10 mouse cellular contexts compared by ENCODE assay signal in genomic region chr9:64792379-64793274, GRCm38 (mm10). TPM values are rescaled to one million over a fixed set of nuclear protein-coding genes. Genes with fewer than 3 reads are reported as not detected.
DNase-seq lines count a peak whose midpoint lies in the region; ATAC-seq and TF ChIP-seq lines count a peak whose summit lies in the region.
"Had no signal": no experiment of that assay in that cellular context is flagged by ENCODE, and none has a peak within 500 bp of the region (broad histone marks: within the 10 kb centered on the region; RNA-seq: fewer than 3 reads in every experiment).

No protein-coding gene starts in this region.

- no peaks in the 10 kb centered on the region for H3K27me3 ChIP-seq in lung, embryonic 14.5 days (ENCODE audit: insufficient read depth, low read length)
- no peaks in the 10 kb centered on the region for H3K27me3 ChIP-seq in erythroblast, embryonic 14.5 days (ENCODE audit: control insufficient read depth)
- no peaks in the 10 kb centered on the region for H3K27me3 ChIP-seq in hindbrain, embryonic 10.5 days (ENCODE audit: insufficient read depth, poor library complexity, severe bottlenecking)
- H3K27me3 ChIP-seq in hindbrain, postnatal 0 days (ENCODE audit: insufficient read depth, low read length), result no peaks in the 10 kb centered on the region
- H3K27me3 ChIP-seq: limb, embryonic 13.5 days had no signal

- no peak for TF ChIP-seq CTCF in lung, embryonic 14.5 days (IDR thresholded peaks at IDR 0.05; ENCODE audit: low read depth)
- no peak for TF ChIP-seq CTCF in hindbrain, postnatal 0 days (IDR thresholded peaks at IDR 0.05; ENCODE audit: low read depth)

- H3K9ac ChIP-seq in lung, embryonic 14.5 days, result no peak overlapping the region
- H3K9ac ChIP-seq in hindbrain, postnatal 0 days (replicated peaks; ENCODE audit: low read length), result no peak overlapping the region
- H3K9ac ChIP-seq: forebrain, postnatal 0 days; limb, embryonic 13.5 days had no signal

- H3K4me3 ChIP-seq in lung, embryonic 14.5 days (ENCODE audit: low read depth, low read length), result no peak overlapping the region
- H3K4me3 ChIP-seq in erythroblast, embryonic 14.5 days (replicated peaks), result peak overlapping the region; percentile 38
- H3K4me3 ChIP-seq in hindbrain, embryonic 10.5 days, result no peak overlapping the region
- no peak overlapping the region for H3K4me3 ChIP-seq in hindbrain, postnatal 0 days (ENCODE audit: low read length)
- H3K4me3 ChIP-seq: limb, embryonic 13.5 days had no signal

- no peaks in the 10 kb centered on the region for H3K36me3 ChIP-seq in lung, embryonic 14.5 days (ENCODE audit: insufficient read depth)
- no peaks in the 10 kb centered on the region for H3K36me3 ChIP-seq in erythroblast, embryonic 14.5 days (ENCODE audit: control insufficient read depth)
- no peaks in the 10 kb centered on the region for H3K36me3 ChIP-seq in hindbrain, embryonic 10.5 days
- no peaks in the 10 kb centered on the region for H3K36me3 ChIP-seq in hindbrain, postnatal 0 days (ENCODE audit: insufficient read depth, low read length)
- H3K36me3 ChIP-seq: limb, embryonic 13.5 days had no signal

- 36% methylated on average over 10 of the region's 10 CpGs for WGBS in lung, embryonic 14.5 days
- 75% methylated on average over 10 of the region's 10 CpGs for WGBS in hindbrain, embryonic 10.5 days
- 79% methylated on average over 10 of the region's 10 CpGs for WGBS in hindbrain, postnatal 0 days

- peaks cover 15% of the 10 kb centered on the region; the same call in 1 of the 2 replicates for H3K4me1 ChIP-seq in lung, embryonic 14.5 days (ENCODE audit: insufficient read depth)
- peaks cover 83% of the 10 kb centered on the region for H3K4me1 ChIP-seq in erythroblast, embryonic 14.5 days (ENCODE audit: control insufficient read depth)
- H3K4me1 ChIP-seq in hindbrain, embryonic 10.5 days (replicated peaks), result no peaks in the 10 kb centered on the region
- H3K4me1 ChIP-seq in hindbrain, postnatal 0 days (ENCODE audit: insufficient read depth, low read length), result no peaks in the 10 kb centered on the region
- H3K4me1 ChIP-seq: limb, embryonic 13.5 days had no signal

- no peak overlapping the region for H3K4me2 ChIP-seq in lung, embryonic 14.5 days
- H3K4me2 ChIP-seq in hindbrain, postnatal 0 days (ENCODE audit: low read depth, low read length), result no peak overlapping the region
- H3K4me2 ChIP-seq: limb, embryonic 13.5 days had no signal

- H3K27ac ChIP-seq in lung, embryonic 14.5 days (ENCODE audit: low read depth), result peak overlapping the region; percentile 65
- no peak overlapping the region for H3K27ac ChIP-seq in hindbrain, embryonic 10.5 days
- H3K27ac ChIP-seq in hindbrain, postnatal 0 days, result no peak overlapping the region
- H3K27ac ChIP-seq: limb, embryonic 13.5 days had no signal

- DNase-seq in lung, embryonic 14.5 days, result peak; percentile 75
- no peak for DNase-seq in lung, postnatal 25 days (ENCODE audit: low spot score)
- DNase-seq in MEL-GATA-1-ER (ENCODE audit: extremely low read depth, low read depth), result peak; percentile 99
- no peak for DNase-seq in hindbrain, embryonic 10.5 days (ENCODE audit: low spot score)
- DNase-seq in hindbrain, postnatal 0 days (ENCODE audit: low spot score), result no peak
- no peak for DNase-seq in layer of hippocampus, postnatal 10 days (ENCODE audit: low spot score in 2 of 2)
- DNase-seq: forebrain, postnatal 0 days had no signal

- no peaks in the 10 kb centered on the region for H3K9me3 ChIP-seq in lung, embryonic 14.5 days (ENCODE audit: low read depth, low read length)
- no peaks in the 10 kb centered on the region for H3K9me3 ChIP-seq in erythroblast, embryonic 14.5 days (ENCODE audit: control insufficient read depth, low read length)
- no peaks in the 10 kb centered on the region for H3K9me3 ChIP-seq in hindbrain, embryonic 10.5 days
- H3K9me3 ChIP-seq in hindbrain, postnatal 0 days (ENCODE audit: low read length), result no peaks in the 10 kb centered on the region
- H3K9me3 ChIP-seq: limb, embryonic 13.5 days had no signal

- ATAC-seq in lung, embryonic 14.5 days (ENCODE audit: insufficient read depth), result no peak
- ATAC-seq in megakaryocyte, adult 5-6 weeks (ENCODE audit: poor library complexity, severe bottlenecking), result peak; percentile 20
- ATAC-seq in hindbrain, postnatal 0 days, result no peak
- ATAC-seq: forebrain, postnatal 0 days had no signal

RNA-seq across cellular contexts. Expression of gene Dennd4a, which starts 18.5 kb away (rescaled TPM):
- polyA plus RNA-seq in lung, embryonic 14.5 days (2014; fragmentation: Nextera tagmentation; extraction: Ambion mirVana), result 9.8 and 10.9 TPM in 2 replicates
- polyA plus RNA-seq in erythroblast, embryonic 14.5 days (2012), result 3.7 and 6.2 TPM in 2 replicates
- total RNA-seq in megakaryocyte, adult 5-6 weeks (2015), result 48.2 and 50.2 TPM in 2 replicates
- 33.3 and 47.0 TPM in 2 replicates for total RNA-seq in megakaryocyte, adult 5-6 weeks (2017)
- 8.0 and 8.8 TPM in 2 replicates for polyA plus RNA-seq in hindbrain, embryonic 10.5 days (2016; fragmentation: Nextera tagmentation; extraction: Ambion mirVana)
- 15.4 and 17.6 TPM in 2 replicates for total RNA-seq in hindbrain, postnatal 0 days (2014; rRNA removed)
- 7.0 and 8.8 TPM in 2 replicates for polyA plus RNA-seq in hindbrain, postnatal 0 days (2015; fragmentation: Nextera tagmentation; extraction: Ambion mirVana)
- 10 to 100 TPM; 44.1 to 45.8 TPM for total RNA-seq in layer of hippocampus, postnatal 10 days (2021)

RNA-seq across cellular contexts. Expression of gene Rab11a, which starts 55.1 kb away (rescaled TPM):
- polyA plus RNA-seq in lung, embryonic 14.5 days (2014; fragmentation: Nextera tagmentation; extraction: Ambion mirVana), result 327 and 330 TPM in 2 replicates
- 32.9 and 35.5 TPM in 2 replicates for polyA plus RNA-seq in erythroblast, embryonic 14.5 days (2012)
- total RNA-seq in megakaryocyte, adult 5-6 weeks (2015), result 249 and 281 TPM in 2 replicates
- 144 and 161 TPM in 2 replicates for total RNA-seq in megakaryocyte, adult 5-6 weeks (2017)
- 290 and 299 TPM in 2 replicates for polyA plus RNA-seq in hindbrain, embryonic 10.5 days (2016; fragmentation: Nextera tagmentation; extraction: Ambion mirVana)
- total RNA-seq in hindbrain, postnatal 0 days (2014; rRNA removed), result 153 and 158 TPM in 2 replicates
- 465 and 469 TPM in 2 replicates for polyA plus RNA-seq in hindbrain, postnatal 0 days (2015; fragmentation: Nextera tagmentation; extraction: Ambion mirVana)
- 100 to 1,000 TPM; 357 to 372 TPM for total RNA-seq in layer of hippocampus, postnatal 10 days (2021)

Comparison
In these comparisons a context has a peak if more than half of its experiments do, and no peak if none do; other contexts are left out.
1. DNase-seq: peak in lung, embryonic 14.5 days (single experiment) and MEL-GATA-1-ER (single experiment); none in lung, postnatal 25 days (single experiment), hindbrain, embryonic 10.5 days (single experiment), hindbrain, postnatal 0 days (single experiment) and layer of hippocampus, postnatal 10 days (0 of 2).